Mouse (Mus musculus) cerebellum, adult 2 months (tissue): ENCODE results near the gene Rere.

ENCODE experiments used
- CTCF ChIP-seq: fragments of 200-500 bp; IDR thresholded peaks from 2 replicates; pipeline ENCODE4 v1.5.1; 2011; ENCODE audit warnings: low read depth, mild to moderate bottlenecking, control low read depth, low read length, moderate library complexity, borderline replicate concordance; ENCODE audit not compliant: insufficient read depth
- POLR2A ChIP-seq: fragments of 200-500 bp; IDR thresholded peaks from 2 replicates; pipeline ENCODE4 v1.6.1; 2011; ENCODE audit warnings: low read length, control low read depth, borderline replicate concordance; ENCODE audit not compliant: insufficient read depth

DNA sequence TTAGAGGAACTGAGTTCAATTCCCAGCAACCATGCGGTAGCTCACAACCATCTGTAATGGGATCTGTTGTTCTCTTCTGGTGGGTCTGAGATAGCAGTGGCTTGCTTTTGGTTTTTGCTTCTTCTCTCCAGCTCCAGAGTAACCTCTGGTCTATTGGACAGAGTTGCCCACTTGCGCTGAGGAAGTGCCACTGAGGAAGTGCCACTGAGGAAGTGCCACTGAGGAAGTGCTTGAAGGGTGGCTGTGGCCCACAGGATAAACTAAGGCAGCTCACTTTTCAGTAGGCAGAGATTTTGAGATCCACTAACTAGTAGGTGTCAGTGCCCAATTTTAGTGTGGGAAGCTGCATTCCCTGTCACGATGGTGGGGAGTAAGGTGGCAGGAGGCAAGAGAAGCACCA is 327.2 kb downstream of the Rere start:
- no peak for TF ChIP-seq CTCF
- no peak for TF ChIP-seq POLR2A
